Mouse (Mus musculus): ENCODE results near the gene Ttc32. TPM values are rescaled to one million over a fixed set of nuclear protein-coding genes. Genes with fewer than 3 reads are reported as not detected.

Ttc32 gene
- total and polyA plus RNA-seq, 3 experiments = 13.8 to 31.4 (median 26.1) TPM

- no peaks in the 10 kb centered on the region for H3K79me2 ChIP-seq (replicated peaks; ENCODE audit: control insufficient read depth, insufficient read depth, low read length)
- no peak for TF ChIP-seq POLR2A (IDR thresholded peaks at IDR 0.05; ENCODE audit: insufficient read depth, low read depth, low read length)
- TF ChIP-seq CTCF (IDR thresholded peaks at IDR 0.05) = no peak
- TF ChIP-seq EP300 (IDR thresholded peaks at IDR 0.05; ENCODE audit: insufficient read depth, low read depth, low read length) = no peak
- intact Hi-C loops (cut with DNase I) = no loop called here
- H3K27ac ChIP-seq = no peak overlapping the region
- no peak overlapping the region for H3K4me3 ChIP-seq
- H3K9ac ChIP-seq (ENCODE audit: low read depth, low read length) = no peak overlapping the region
- no peaks in the 10 kb centered on the region for H3K27me3 ChIP-seq (ENCODE audit: control insufficient read depth, insufficient read depth, low read length)
- no peak for DNase-seq
- H3K36me3 ChIP-seq (ENCODE audit: control insufficient read depth, insufficient read depth, low read length) = no peaks in the 10 kb centered on the region
- WGBS = 81% methylated on average over 9 of the region's 9 CpGs
- no peaks in the 10 kb centered on the region for H3K4me1 ChIP-seq (ENCODE audit: control insufficient read depth, insufficient read depth, low read length)
Measured at GRCm38 (mm10) chr12:9036409-9036808, 6.6 kb downstream of the Ttc32 start.

- intact Hi-C loops (cut with DNase I) = no loop called here
- H3K4me3 ChIP-seq = no peak overlapping the region
- no peaks in the 10 kb centered on the region for H3K4me1 ChIP-seq (ENCODE audit: control insufficient read depth, insufficient read depth, low read length)
- H3K27ac ChIP-seq = no peak overlapping the region
- no peak overlapping the region for H3K9ac ChIP-seq (ENCODE audit: low read depth, low read length)
- DNase-seq = no peak
- H3K79me2 ChIP-seq (replicated peaks; ENCODE audit: control insufficient read depth, insufficient read depth, low read length) = no peaks in the 10 kb centered on the region
- TF ChIP-seq CTCF (IDR thresholded peaks at IDR 0.05) = no peak
- no peak for TF ChIP-seq EP300 (IDR thresholded peaks at IDR 0.05; ENCODE audit: insufficient read depth, low read depth, low read length)
- TF ChIP-seq POLR2A (IDR thresholded peaks at IDR 0.05; ENCODE audit: insufficient read depth, low read depth, low read length) = no peak
- no peaks in the 10 kb centered on the region for H3K27me3 ChIP-seq (ENCODE audit: control insufficient read depth, insufficient read depth, low read length)
- H3K36me3 ChIP-seq (ENCODE audit: control insufficient read depth, insufficient read depth, low read length) = no peaks in the 10 kb centered on the region
- WGBS = 78% methylated on average over 5 of the region's 5 CpGs
Measured at GRCm38 (mm10) chr12:9040177-9040576, 10.4 kb downstream of the Ttc32 start.

GRCm38 (mm10) chr12:9040686-9041085, 10.9 kb downstream of the Ttc32 start:
- Histone ChIP-seq H3K27me3 (ENCODE audit: control insufficient read depth, insufficient read depth, low read length) (no peaks in the 10 kb centered on the region), H3K79me2 (replicated peaks; ENCODE audit: control insufficient read depth, insufficient read depth, low read length) (no peaks in the 10 kb centered on the region), H3K4me3 (no peak overlapping the region), H3K9ac (ENCODE audit: low read depth, low read length) (no peak overlapping the region), H3K4me1 (ENCODE audit: control insufficient read depth, insufficient read depth, low read length) (no peaks in the 10 kb centered on the region), H3K36me3 (ENCODE audit: control insufficient read depth, insufficient read depth, low read length) (no peaks in the 10 kb centered on the region), H3K27ac (no peak overlapping the region)
- TF ChIP-seq EP300 (IDR thresholded peaks at IDR 0.05; ENCODE audit: insufficient read depth, low read depth, low read length) = no peak
- no peak for TF ChIP-seq CTCF (IDR thresholded peaks at IDR 0.05)
- no peak for TF ChIP-seq POLR2A (IDR thresholded peaks at IDR 0.05; ENCODE audit: insufficient read depth, low read depth, low read length)
- no peak for DNase-seq
- WGBS = 75% methylated on average over 7 of the region's 7 CpGs
- intact Hi-C loops (cut with DNase I) = no loop called here

GRCm38 (mm10) chr12:9042316-9042715, 12.5 kb downstream of the Ttc32 start:
- no peaks in the 10 kb centered on the region for H3K36me3 ChIP-seq (ENCODE audit: control insufficient read depth, insufficient read depth, low read length)
- no peak for DNase-seq
- H3K27me3 ChIP-seq (ENCODE audit: control insufficient read depth, insufficient read depth, low read length) = no peaks in the 10 kb centered on the region
- intact Hi-C loops (cut with DNase I) = no loop called here
- TF ChIP-seq EP300 (IDR thresholded peaks at IDR 0.05; ENCODE audit: insufficient read depth, low read depth, low read length) (no peak), CTCF (IDR thresholded peaks at IDR 0.05) (no peak), POLR2A (IDR thresholded peaks at IDR 0.05; ENCODE audit: insufficient read depth, low read depth, low read length) (no peak)
- WGBS = 83% methylated on average over 5 of the region's 5 CpGs
- no peaks in the 10 kb centered on the region for H3K79me2 ChIP-seq (replicated peaks; ENCODE audit: control insufficient read depth, insufficient read depth, low read length)
- H3K9ac ChIP-seq (ENCODE audit: low read depth, low read length) = no peak overlapping the region
- no peak overlapping the region for H3K4me3 ChIP-seq
- H3K27ac ChIP-seq = no peak overlapping the region
- H3K4me1 ChIP-seq (ENCODE audit: control insufficient read depth, insufficient read depth, low read length) = no peaks in the 10 kb centered on the region

- Histone ChIP-seq H3K79me2 (replicated peaks; ENCODE audit: control insufficient read depth, insufficient read depth, low read length) (no peaks in the 10 kb centered on the region), H3K27ac (no peak overlapping the region), H3K4me3 (no peak overlapping the region), H3K36me3 (ENCODE audit: control insufficient read depth, insufficient read depth, low read length) (no peaks in the 10 kb centered on the region), H3K27me3 (ENCODE audit: control insufficient read depth, insufficient read depth, low read length) (no peaks in the 10 kb centered on the region), H3K4me1 (ENCODE audit: control insufficient read depth, insufficient read depth, low read length) (no peaks in the 10 kb centered on the region), H3K9ac (ENCODE audit: low read depth, low read length) (no peak overlapping the region)
- DNase-seq = no peak
- TF ChIP-seq POLR2A (IDR thresholded peaks at IDR 0.05; ENCODE audit: insufficient read depth, low read depth, low read length) = no peak
- no peak for TF ChIP-seq EP300 (IDR thresholded peaks at IDR 0.05; ENCODE audit: insufficient read depth, low read depth, low read length)
- TF ChIP-seq CTCF (IDR thresholded peaks at IDR 0.05) = no peak
- intact Hi-C loops (cut with DNase I) = no loop called here
- WGBS = 91% methylated on average over 3 of the region's 3 CpGs
Measured at GRCm38 (mm10) chr12:9042759-9043158, 13.0 kb downstream of the Ttc32 start.

GRCm38 (mm10) chr12:9044666-9045065, 14.9 kb downstream of the Ttc32 start:
- no peaks in the 10 kb centered on the region for H3K27me3 ChIP-seq (ENCODE audit: control insufficient read depth, insufficient read depth, low read length)
- H3K36me3 ChIP-seq (ENCODE audit: control insufficient read depth, insufficient read depth, low read length) = no peaks in the 10 kb centered on the region
- H3K4me3 ChIP-seq = no peak overlapping the region
- no peaks in the 10 kb centered on the region for H3K79me2 ChIP-seq (replicated peaks; ENCODE audit: control insufficient read depth, insufficient read depth, low read length)
- 88% methylated on average over 7 of the region's 7 CpGs for WGBS
- no peaks in the 10 kb centered on the region for H3K4me1 ChIP-seq (ENCODE audit: control insufficient read depth, insufficient read depth, low read length)
- intact Hi-C loops (cut with DNase I) = no loop called here
- no peak overlapping the region for H3K9ac ChIP-seq (ENCODE audit: low read depth, low read length)
- TF ChIP-seq CTCF (IDR thresholded peaks at IDR 0.05) = no peak
- TF ChIP-seq POLR2A (IDR thresholded peaks at IDR 0.05; ENCODE audit: insufficient read depth, low read depth, low read length) = no peak
- no peak for DNase-seq
- no peak overlapping the region for H3K27ac ChIP-seq

Data from heart, adult 2 months (tissue).